Mouse (Mus musculus): ENCODE measurements around the gene Brca2. TPM values are rescaled to one million over a fixed set of nuclear protein-coding genes. Genes with fewer than 3 reads are reported as not detected.

Gene Brca2
- polyA plus RNA-seq, 1 experiment from 2014 or later = 32.9 TPM

DNA sequence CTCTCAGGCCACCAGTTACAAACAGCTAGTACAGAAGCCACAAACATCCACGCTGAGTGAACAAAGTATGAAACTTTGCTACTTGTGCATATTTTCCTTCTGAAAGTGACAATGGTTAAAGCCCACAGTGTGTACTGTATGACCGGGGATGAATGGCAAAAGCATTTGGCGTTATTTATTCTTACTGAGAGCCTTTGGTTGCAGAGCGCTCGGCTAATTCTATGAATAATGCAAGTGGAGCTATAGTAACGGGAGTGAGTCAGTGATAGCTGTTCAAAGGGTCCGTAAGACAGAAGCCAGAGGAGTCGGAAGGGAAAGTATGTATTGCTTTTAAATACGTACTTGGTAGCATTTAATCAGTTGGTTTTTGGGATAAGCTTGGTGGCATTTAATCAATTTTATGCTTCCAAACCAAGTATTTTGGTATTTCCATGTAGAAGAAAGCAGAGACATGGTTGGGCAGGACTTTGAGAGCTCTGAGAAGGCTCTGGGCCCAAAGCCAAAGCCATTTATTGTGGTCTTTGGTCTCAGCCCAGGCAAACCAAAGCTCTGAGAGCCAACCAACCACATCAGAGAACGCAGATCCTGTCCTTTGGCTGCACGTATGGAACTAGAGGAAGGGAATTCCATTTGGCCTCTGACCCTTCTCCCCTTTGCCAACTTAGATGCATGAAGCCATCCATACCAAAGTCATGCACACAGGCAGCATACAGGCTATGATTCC, 48.2 kb downstream of the Brca2 start:
- no peak for ATAC-seq (ENCODE audit: insufficient number of reproducible peaks, low FRiP score, low TSS enrichment, low read depth)
- H3K27me3 ChIP-seq (ENCODE audit: control insufficient read depth, insufficient read depth, low read length) = no peaks in the 10 kb centered on the region
- 96% methylated on average over 11 of the region's 11 CpGs for WGBS
- no peaks in the 10 kb centered on the region for H3K4me1 ChIP-seq (ENCODE audit: control insufficient read depth, insufficient read depth, low read length)
- no peak for DNase-seq (ENCODE audit: low spot score)
- no peak overlapping the region for H3K27ac ChIP-seq (replicated peaks; ENCODE audit: low read depth, low read length)
- no peak overlapping the region for H3K4me3 ChIP-seq (ENCODE audit: low read depth, low read length)
- H3K36me3 ChIP-seq (ENCODE audit: control insufficient read depth, insufficient read depth, low read length) = peaks cover 4% of the 10 kb centered on the region; the same call in 1 of the 2 replicates
- no peak overlapping the region for H3K9ac ChIP-seq (ENCODE audit: low read length)
- H3K4me2 ChIP-seq (ENCODE audit: low read depth, severe bottlenecking) = no peak overlapping the region
- no peaks in the 10 kb centered on the region for H3K9me3 ChIP-seq (ENCODE audit: control insufficient read depth, low read length)

DNA sequence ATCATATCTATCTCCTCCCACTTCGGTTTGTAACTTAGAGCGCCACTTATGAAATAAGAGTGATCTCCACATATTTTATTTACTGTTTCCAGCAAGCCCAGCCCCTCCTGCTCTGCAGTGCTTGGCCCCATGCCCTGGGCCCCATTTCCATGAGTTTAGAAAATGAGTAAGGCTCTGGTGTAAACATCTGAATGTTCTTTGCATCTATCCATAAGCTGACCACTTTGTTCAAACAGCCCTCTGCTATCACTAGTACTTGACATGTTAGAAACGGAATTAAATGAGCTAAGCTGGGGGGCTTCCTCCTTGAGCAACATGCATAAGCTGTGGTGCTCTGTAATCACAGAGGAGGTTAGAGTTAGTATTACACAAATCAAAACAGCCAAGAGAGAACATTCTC, 52.0 kb downstream of the Brca2 start:
- Histone ChIP-seq H3K4me2 (ENCODE audit: low read depth, severe bottlenecking) (no peak overlapping the region), H3K9ac (ENCODE audit: low read length) (no peak overlapping the region), H3K9me3 (ENCODE audit: control insufficient read depth, low read length) (no peaks in the 10 kb centered on the region), H3K4me1 (ENCODE audit: control insufficient read depth, insufficient read depth, low read length) (no peaks in the 10 kb centered on the region), H3K36me3 (ENCODE audit: control insufficient read depth, insufficient read depth, low read length) (no peaks in the 10 kb centered on the region), H3K27me3 (ENCODE audit: control insufficient read depth, insufficient read depth, low read length) (no peaks in the 10 kb centered on the region), H3K4me3 (ENCODE audit: low read depth, low read length) (no peak overlapping the region), H3K27ac (replicated peaks; ENCODE audit: low read depth, low read length) (no peak overlapping the region)
- no peak for ATAC-seq (ENCODE audit: insufficient number of reproducible peaks, low FRiP score, low TSS enrichment, low read depth)
- WGBS = 90% methylated on average over 3 of the region's 3 CpGs
- DNase-seq (ENCODE audit: low spot score) = no peak

DNA sequence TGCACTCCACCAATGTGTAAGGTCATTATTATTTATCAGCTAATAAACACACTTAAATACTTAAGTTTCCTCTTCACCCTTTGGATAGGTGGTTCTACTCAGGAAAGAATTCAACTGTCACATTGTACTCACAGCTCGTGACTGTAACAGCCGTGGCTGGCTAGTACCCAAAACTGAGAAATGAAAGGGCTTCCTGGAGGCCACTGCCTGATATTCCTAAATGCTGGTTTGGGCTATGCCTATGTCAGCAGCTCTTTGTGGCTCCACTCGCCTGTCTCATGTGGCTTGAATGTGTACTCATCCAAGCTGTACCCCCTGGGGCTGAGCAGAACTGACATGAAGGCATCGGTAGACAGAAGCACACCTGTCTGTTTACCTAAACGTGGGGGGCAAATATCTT, 52.5 kb downstream of the Brca2 start:
- 86% methylated on average over 5 of the region's 5 CpGs for WGBS
- H3K4me3 ChIP-seq (ENCODE audit: low read depth, low read length) = no peak overlapping the region
- H3K27me3 ChIP-seq (ENCODE audit: control insufficient read depth, insufficient read depth, low read length) = no peaks in the 10 kb centered on the region
- H3K9me3 ChIP-seq (ENCODE audit: control insufficient read depth, low read length) = no peaks in the 10 kb centered on the region
- no peaks in the 10 kb centered on the region for H3K4me1 ChIP-seq (ENCODE audit: control insufficient read depth, insufficient read depth, low read length)
- ATAC-seq (ENCODE audit: insufficient number of reproducible peaks, low FRiP score, low TSS enrichment, low read depth) (no peak), DNase-seq (ENCODE audit: low spot score) (no peak)
- no peaks in the 10 kb centered on the region for H3K36me3 ChIP-seq (ENCODE audit: control insufficient read depth, insufficient read depth, low read length)
- no peak overlapping the region for H3K9ac ChIP-seq (ENCODE audit: low read length)
- H3K27ac ChIP-seq (replicated peaks; ENCODE audit: low read depth, low read length) = no peak overlapping the region
- H3K4me2 ChIP-seq (ENCODE audit: low read depth, severe bottlenecking) = no peak overlapping the region

DNA sequence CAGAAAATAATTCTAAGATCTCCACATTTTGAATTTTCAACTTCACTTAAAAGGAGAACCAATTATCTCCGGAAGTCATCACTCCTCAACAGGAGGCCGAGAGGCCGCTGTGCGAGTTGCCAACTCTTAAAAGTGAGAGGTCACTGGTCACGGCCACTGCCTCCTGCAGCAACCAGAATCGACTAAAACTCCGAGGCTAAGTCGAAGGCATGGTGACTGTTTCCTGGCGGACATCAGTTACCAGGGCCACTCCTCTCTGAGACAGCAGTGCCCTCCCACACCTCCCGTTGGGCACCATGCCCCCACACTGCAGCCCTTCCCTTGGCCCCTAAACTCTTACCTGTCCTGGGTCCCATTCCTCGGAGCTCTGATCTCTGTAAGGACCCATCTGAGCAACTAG, 54.4 kb downstream of the Brca2 start:
- Histone ChIP-seq H3K27ac (replicated peaks; ENCODE audit: low read depth, low read length) (no peak overlapping the region), H3K9me3 (ENCODE audit: control insufficient read depth, low read length) (no peaks in the 10 kb centered on the region), H3K4me3 (ENCODE audit: low read depth, low read length) (no peak overlapping the region), H3K9ac (ENCODE audit: low read length) (no peak overlapping the region), H3K27me3 (ENCODE audit: control insufficient read depth, insufficient read depth, low read length) (no peaks in the 10 kb centered on the region), H3K4me2 (ENCODE audit: low read depth, severe bottlenecking) (no peak overlapping the region), H3K4me1 (ENCODE audit: control insufficient read depth, insufficient read depth, low read length) (no peaks in the 10 kb centered on the region), H3K36me3 (ENCODE audit: control insufficient read depth, insufficient read depth, low read length) (no peaks in the 10 kb centered on the region)
- WGBS = 90% methylated on average over 11 of the region's 11 CpGs
- no peak for ATAC-seq (ENCODE audit: insufficient number of reproducible peaks, low FRiP score, low TSS enrichment, low read depth)
- DNase-seq (ENCODE audit: low spot score) = no peak

DNA sequence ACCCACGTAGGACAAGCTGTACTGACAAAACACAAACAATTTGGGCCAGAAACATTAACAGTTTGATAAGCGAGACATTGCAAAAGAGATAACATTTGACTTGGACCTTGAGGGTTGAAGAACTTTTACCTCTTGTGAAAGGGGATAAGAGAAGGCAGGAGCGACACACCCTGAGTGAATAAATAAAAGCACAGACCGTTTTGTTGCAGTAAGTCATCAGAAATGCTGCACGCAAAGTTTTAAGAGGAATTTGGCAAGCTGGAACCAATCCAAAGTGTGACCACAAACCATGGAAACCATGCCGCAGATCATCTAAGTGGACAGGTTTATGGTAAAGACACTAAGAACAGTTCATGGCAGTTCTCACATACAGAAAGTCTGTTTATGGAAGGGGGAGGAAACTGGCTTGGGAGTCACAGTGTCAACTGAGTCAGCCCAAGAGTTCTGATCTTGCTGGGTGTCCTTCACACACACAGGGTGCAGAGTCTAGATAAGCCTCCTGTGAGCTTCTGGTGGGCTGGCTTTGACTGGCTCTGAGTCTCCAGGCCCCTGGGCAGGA, 56.3 kb downstream of the Brca2 start:
- no peak overlapping the region for H3K4me2 ChIP-seq (ENCODE audit: low read depth, severe bottlenecking)
- no peak overlapping the region for H3K27ac ChIP-seq (replicated peaks; ENCODE audit: low read depth, low read length)
- H3K9me3 ChIP-seq (ENCODE audit: control insufficient read depth, low read length) = no peaks in the 10 kb centered on the region
- H3K4me3 ChIP-seq (ENCODE audit: low read depth, low read length) = no peak overlapping the region
- 76% methylated on average over 6 of the region's 6 CpGs for WGBS
- no peaks in the 10 kb centered on the region for H3K4me1 ChIP-seq (ENCODE audit: control insufficient read depth, insufficient read depth, low read length)
- H3K9ac ChIP-seq (ENCODE audit: low read length) = no peak overlapping the region
- DNase-seq (ENCODE audit: low spot score) (no peak), ATAC-seq (ENCODE audit: insufficient number of reproducible peaks, low FRiP score, low TSS enrichment, low read depth) (no peak)
- H3K36me3 ChIP-seq (ENCODE audit: control insufficient read depth, insufficient read depth, low read length) = no peaks in the 10 kb centered on the region
- H3K27me3 ChIP-seq (ENCODE audit: control insufficient read depth, insufficient read depth, low read length) = no peaks in the 10 kb centered on the region

DNA sequence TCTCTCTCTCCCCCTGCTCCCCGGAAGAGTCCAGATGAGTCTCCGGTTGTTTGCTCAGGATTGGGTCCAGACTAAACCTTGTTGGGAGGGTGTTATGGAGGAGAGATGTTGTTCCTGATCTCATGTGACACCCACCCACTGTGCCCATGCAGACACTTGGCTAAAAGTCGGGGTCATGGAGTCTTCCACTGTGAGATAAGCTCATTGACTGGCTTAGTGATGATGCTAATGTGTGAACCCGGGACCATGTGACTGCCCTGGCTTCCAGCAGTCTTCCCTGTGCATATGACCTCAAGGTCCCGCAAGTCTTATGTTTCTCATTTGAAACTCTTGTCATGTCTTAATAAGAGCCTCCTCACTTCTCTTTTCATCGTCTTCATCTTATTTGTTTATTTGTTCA, 58.8 kb downstream of the Brca2 start:
- Histone ChIP-seq H3K4me2 (ENCODE audit: low read depth, severe bottlenecking) (no peak overlapping the region), H3K27ac (replicated peaks; ENCODE audit: low read depth, low read length) (no peak overlapping the region), H3K9me3 (ENCODE audit: control insufficient read depth, low read length) (no peaks in the 10 kb centered on the region), H3K4me1 (ENCODE audit: control insufficient read depth, insufficient read depth, low read length) (no peaks in the 10 kb centered on the region), H3K9ac (ENCODE audit: low read length) (no peak overlapping the region), H3K36me3 (ENCODE audit: control insufficient read depth, insufficient read depth, low read length) (no peaks in the 10 kb centered on the region), H3K27me3 (ENCODE audit: control insufficient read depth, insufficient read depth, low read length) (no peaks in the 10 kb centered on the region), H3K4me3 (ENCODE audit: low read depth, low read length) (no peak overlapping the region)
- 79% methylated on average over 6 of the region's 6 CpGs for WGBS
- ATAC-seq (ENCODE audit: insufficient number of reproducible peaks, low FRiP score, low TSS enrichment, low read depth) (no peak), DNase-seq (ENCODE audit: low spot score) (no peak)

DNA sequence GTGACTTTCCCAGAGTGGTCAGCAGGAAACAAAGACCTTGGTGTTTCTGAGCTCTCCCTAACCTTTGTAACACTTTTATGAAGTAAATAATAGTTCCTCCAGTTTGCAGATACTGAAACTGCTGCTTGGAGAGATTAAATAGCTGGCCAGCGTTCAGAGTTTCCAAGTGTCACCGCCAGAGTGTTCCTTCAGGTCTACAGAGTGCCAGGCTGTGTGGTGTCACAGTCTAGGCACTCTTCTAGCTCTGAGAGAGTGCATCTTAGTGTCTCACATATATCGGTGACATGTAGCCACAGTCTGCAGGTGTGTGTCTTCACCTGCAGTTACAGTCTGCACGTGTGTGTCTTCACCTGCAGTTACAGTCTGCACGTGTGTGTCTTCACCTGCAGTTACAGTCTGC, 60.8 kb downstream of the Brca2 start:
- Histone ChIP-seq H3K9ac (ENCODE audit: low read length) (no peak overlapping the region), H3K27me3 (ENCODE audit: control insufficient read depth, insufficient read depth, low read length) (no peaks in the 10 kb centered on the region), H3K4me1 (ENCODE audit: control insufficient read depth, insufficient read depth, low read length) (no peaks in the 10 kb centered on the region), H3K9me3 (ENCODE audit: control insufficient read depth, low read length) (no peaks in the 10 kb centered on the region), H3K27ac (replicated peaks; ENCODE audit: low read depth, low read length) (no peak overlapping the region), H3K4me3 (ENCODE audit: low read depth, low read length) (no peak overlapping the region), H3K4me2 (ENCODE audit: low read depth, severe bottlenecking) (no peak overlapping the region), H3K36me3 (ENCODE audit: control insufficient read depth, insufficient read depth, low read length) (no peaks in the 10 kb centered on the region)
- ATAC-seq (ENCODE audit: insufficient number of reproducible peaks, low FRiP score, low TSS enrichment, low read depth) = no peak
- no peak for DNase-seq (ENCODE audit: low spot score)
- 86% methylated on average over 5 of the region's 5 CpGs for WGBS

DNA sequence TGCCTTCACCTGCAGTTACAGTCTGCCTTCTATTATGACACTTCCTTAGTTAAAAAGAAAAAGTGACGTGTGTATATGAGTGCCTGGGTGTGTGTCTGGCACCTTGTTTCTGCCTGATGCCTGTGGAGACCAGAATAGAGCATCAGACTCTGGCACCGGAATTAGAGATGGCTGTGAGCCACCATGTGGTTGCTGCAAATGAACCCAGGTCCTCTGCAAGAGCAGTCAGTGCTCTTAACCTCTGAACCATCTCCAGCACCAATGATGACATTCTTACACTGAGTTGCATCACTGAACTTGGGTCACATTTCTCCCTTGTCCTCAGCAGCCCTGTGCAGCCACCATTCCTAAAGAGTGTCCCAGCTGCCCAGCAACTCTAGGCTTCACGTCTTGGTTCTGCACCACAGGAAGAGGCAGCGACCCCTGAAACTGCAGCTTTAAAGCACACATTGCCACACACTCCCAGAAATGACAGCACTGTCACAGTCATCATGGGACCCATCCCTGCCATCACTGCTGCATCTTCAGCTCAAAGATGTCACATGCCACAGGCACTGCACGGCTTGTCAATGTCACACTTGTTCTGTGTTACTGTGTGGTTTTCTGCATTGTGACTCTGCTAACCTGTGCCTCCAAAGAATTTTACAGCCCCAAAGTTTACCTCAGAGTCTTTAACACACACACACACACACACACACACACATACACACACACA, 61.3 kb downstream of the Brca2 start:
- H3K9ac ChIP-seq (ENCODE audit: low read length) = no peak overlapping the region
- WGBS = 75% methylated on average over 5 of the region's 5 CpGs
- no peaks in the 10 kb centered on the region for H3K27me3 ChIP-seq (ENCODE audit: control insufficient read depth, insufficient read depth, low read length)
- no peak for ATAC-seq (ENCODE audit: insufficient number of reproducible peaks, low FRiP score, low TSS enrichment, low read depth)
- DNase-seq (ENCODE audit: low spot score) = no peak
- H3K27ac ChIP-seq (replicated peaks; ENCODE audit: low read depth, low read length) = no peak overlapping the region
- H3K4me3 ChIP-seq (ENCODE audit: low read depth, low read length) = no peak overlapping the region
- H3K4me2 ChIP-seq (ENCODE audit: low read depth, severe bottlenecking) = no peak overlapping the region
- H3K4me1 ChIP-seq (ENCODE audit: control insufficient read depth, insufficient read depth, low read length) = no peaks in the 10 kb centered on the region
- no peaks in the 10 kb centered on the region for H3K36me3 ChIP-seq (ENCODE audit: control insufficient read depth, insufficient read depth, low read length)
- no peaks in the 10 kb centered on the region for H3K9me3 ChIP-seq (ENCODE audit: control insufficient read depth, low read length)

Measured in limb, embryonic 11.5 days (tissue).